Mouse (Mus musculus): Measurements from ENCODE around the gene Reck. TPM values are rescaled to one million over a fixed set of nuclear protein-coding genes. Genes with fewer than 3 reads are reported as not detected.

The Reck gene
- total RNA-seq (2017) = 2.5 and 2.8 TPM in 2 replicates

DNA sequence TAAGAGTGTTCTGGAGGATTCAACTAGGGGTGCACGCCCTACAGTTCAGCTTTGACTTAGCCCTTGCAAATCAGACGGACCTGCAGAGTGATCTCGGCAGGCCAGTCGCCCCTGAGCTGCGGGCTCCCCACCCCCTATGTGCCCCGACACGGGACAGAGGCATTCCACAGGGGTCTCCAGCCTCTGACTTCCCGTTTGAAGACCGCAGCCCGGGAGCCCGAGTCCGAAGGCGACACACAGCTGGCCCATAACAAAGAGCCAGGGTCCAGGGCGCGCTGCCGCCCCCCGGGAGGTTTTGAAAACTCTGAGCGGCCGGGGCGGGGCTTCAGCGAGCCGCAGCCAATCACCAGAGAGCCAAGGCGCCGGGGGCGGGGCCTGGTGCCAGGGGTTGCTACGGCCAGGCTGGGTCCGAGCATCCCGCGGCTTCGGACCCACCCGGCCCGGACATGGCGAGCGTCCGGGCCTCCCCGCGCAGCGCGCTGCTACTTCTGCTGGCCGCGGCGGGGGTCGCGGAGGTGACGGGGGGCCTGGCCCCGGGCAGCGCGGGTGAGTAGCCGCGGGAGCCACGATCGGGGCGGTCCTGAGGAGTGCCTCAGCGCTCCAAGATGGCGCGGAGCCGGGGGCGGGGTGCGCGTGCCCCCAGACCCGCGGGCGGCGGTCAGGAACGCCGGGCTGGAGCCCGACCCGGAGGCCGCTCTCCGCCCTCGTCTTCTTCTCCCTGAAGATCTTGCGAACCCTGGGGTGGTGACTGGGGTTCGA lies at the start of gene Reck:
Gene Reck (plus strand): TSS at position 371 of the 759 bp plus-strand sequence.
- ATAC-seq (replicated peaks in 1 of 2; ENCODE audit: insufficient read depth in 1 of 2, low FRiP score in 2 of 2, low TSS enrichment in 1 of 2, low read depth in 1 of 2, poor library complexity in 2 of 2, severe bottlenecking in 2 of 2) = peak; percentile 61 to 79

DNA sequence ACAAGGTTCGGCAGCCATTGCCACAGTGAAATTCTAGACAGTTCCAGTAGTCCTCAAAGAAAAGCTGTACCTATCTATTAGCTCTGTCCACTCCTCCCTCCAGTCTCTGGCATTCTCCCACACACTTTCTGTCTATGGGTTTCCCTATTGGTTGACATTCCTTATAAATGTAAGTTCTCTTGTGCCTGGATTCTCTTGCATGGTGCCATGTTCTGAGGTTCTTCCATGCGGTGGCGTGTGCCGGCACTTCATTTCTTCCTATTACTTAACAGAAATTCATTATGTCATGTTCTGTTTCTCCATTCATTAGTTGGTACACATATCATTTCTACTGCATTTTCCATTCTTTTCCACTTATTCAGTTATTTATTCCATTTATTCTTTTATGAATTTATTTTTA lies 46.5 kb upstream of the Reck start:
- ATAC-seq (replicated peaks in 1 of 2; ENCODE audit: insufficient read depth in 1 of 2, low FRiP score in 2 of 2, low TSS enrichment in 1 of 2, low read depth in 1 of 2, poor library complexity in 2 of 2, severe bottlenecking in 2 of 2) = no peak

DNA sequence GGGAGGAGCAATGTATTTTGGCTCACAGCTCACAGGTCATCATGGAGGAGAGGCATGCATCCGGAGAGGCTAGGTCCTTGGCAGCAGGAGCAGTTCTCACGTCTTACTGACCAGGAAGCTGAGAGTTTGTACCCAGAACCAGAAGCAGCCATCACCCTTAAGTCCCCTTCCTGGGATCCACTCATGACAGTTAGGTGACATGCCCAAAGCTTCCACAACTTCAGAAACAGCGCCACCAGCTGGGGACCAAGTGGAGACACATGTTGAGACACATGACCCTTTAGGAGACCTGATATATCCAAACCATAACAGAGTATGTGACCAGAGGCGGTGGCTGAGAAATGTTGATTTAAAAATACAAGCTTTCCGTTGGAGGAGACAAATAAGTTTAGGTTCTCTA lies 43.3 kb upstream of the Reck start:
- ATAC-seq (replicated peaks in 1 of 2; ENCODE audit: insufficient read depth in 1 of 2, low FRiP score in 2 of 2, low TSS enrichment in 1 of 2, low read depth in 1 of 2, poor library complexity in 2 of 2, severe bottlenecking in 2 of 2) = no peak

DNA sequence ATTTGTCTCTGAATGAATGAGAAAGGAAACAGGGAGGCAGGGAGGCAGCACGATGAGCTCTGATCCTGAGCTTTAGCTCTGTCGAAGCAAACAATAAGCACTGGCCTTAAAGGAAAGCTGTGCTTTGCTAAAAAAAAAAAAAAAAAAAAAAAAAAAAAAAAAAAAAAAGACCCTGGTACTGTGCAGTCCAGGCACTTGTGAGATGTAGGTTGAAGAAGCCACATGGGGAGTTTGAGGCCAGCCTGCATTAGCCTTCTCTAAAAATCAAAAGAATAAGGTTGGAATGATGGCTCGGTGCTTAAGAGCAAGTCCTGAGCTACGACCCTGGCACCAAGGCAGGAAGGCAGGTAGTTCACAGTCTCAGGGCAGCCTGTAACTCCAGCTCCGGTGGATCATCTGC lies 41.6 kb upstream of the Reck start:
- no peak for ATAC-seq (replicated peaks in 1 of 2; ENCODE audit: insufficient read depth in 1 of 2, low FRiP score in 2 of 2, low TSS enrichment in 1 of 2, low read depth in 1 of 2, poor library complexity in 2 of 2, severe bottlenecking in 2 of 2)

DNA sequence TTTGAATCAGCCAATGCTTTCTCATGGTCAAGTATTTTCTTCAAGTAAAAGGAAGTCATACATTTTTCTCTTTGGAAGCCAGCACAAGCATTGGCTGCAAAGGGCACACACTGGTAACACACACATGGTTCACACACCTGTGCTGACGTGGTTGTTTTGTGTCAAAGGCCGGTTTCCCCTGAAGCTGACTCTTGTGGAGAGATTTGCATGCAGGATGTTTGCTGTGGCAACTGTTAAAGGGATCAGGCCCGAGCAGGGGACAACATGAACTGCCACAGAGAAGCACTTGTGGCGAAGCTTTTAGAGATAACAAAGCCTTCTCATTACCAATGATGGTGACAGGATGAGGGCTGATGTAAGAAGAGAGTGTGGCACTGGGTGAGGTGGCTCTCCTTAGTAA lies 40.6 kb upstream of the Reck start:
- no peak for ATAC-seq (replicated peaks in 1 of 2; ENCODE audit: insufficient read depth in 1 of 2, low FRiP score in 2 of 2, low TSS enrichment in 1 of 2, low read depth in 1 of 2, poor library complexity in 2 of 2, severe bottlenecking in 2 of 2)

DNA sequence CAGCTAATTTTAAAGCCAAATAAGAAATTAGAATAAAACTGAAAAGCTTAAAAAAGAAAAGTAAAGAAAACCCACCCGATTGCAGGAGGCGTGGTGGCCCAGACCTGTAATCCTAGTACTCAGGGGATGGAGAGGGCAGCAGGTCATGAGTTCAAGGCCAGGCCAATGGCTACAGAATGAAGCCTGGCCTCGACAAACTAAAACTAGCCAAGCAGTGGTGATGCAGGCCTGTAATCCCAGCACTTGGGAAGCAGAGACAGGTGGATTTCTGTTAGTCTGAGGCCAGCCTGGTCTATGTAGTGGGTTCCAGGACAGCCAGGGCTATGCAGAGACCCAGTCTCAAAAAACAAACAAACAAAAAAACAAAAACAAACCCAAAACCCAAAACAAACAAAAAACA lies 37.0 kb upstream of the Reck start:
- no peak for ATAC-seq (replicated peaks in 1 of 2; ENCODE audit: insufficient read depth in 1 of 2, low FRiP score in 2 of 2, low TSS enrichment in 1 of 2, low read depth in 1 of 2, poor library complexity in 2 of 2, severe bottlenecking in 2 of 2)

DNA sequence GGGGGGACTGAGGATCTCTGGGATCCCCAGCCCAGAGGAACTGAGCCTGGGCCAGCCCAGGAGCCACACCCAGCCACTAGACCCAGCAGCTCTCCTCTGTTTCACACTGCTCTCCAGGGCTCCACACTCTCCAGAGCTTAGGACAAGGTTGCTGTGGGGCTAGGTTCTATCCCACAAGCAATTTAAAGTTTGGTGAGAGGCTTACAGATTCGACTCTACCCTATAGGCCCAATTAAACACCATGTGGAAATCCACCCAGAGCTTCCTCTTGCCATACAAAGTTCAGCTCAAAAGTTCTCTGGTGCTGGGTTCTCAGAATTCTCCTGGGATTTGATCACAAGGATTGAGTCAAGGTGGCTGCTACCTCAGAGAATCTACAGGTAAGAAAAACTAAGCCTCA lies 35.2 kb upstream of the Reck start, which contains the start of gene Olfr157:
Gene Olfr157 (minus strand): TSS at position 101 of the 400 bp plus-strand sequence.
- no peak for ATAC-seq (replicated peaks in 1 of 2; ENCODE audit: insufficient read depth in 1 of 2, low FRiP score in 2 of 2, low TSS enrichment in 1 of 2, low read depth in 1 of 2, poor library complexity in 2 of 2, severe bottlenecking in 2 of 2)

DNA sequence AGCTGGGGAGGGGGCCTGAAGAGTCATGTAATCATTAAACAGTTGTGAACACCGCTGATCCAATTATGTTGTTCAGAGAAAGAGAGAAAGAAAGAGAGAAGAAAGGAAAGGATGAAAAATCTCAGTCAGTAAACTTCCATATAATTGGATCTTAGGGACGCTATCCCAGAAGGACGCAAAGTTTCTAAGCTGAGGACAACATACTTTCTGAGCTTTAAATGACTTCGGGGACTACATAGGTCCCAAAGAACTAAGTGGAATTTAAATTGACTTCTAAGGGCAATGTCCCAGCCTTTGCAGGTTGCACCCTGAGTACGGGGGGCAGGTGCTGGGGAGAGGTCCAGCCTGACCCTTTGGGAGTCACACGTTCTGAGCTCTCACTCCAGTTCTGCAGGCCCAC lies 24.1 kb upstream of the Reck start, which contains the start of gene Olfr155:
Gene Olfr155 (plus strand): TSS at position 301 of the 400 bp plus-strand sequence.
- ATAC-seq (replicated peaks in 1 of 2; ENCODE audit: insufficient read depth in 1 of 2, low FRiP score in 2 of 2, low TSS enrichment in 1 of 2, low read depth in 1 of 2, poor library complexity in 2 of 2, severe bottlenecking in 2 of 2) = no peak

DNA sequence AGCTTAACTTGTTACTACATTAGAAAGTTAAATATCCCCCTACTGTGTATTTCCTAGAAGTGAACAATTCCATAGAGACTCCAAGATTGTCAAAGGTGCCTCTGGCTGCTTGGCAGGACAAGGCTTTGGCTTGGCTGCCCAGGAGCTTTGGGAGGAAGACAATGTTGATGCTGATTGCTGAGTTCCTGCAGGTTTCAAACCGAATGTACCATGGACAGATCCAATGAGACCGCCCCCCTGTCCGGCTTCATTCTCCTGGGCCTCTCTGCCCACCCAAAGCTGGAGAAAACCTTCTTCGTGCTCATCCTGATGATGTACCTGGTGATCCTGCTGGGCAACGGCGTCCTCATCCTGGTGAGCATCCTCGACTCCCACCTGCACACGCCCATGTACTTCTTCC lies 21.2 kb upstream of the Reck start:
- ATAC-seq (replicated peaks in 1 of 2; ENCODE audit: insufficient read depth in 1 of 2, low FRiP score in 2 of 2, low TSS enrichment in 1 of 2, low read depth in 1 of 2, poor library complexity in 2 of 2, severe bottlenecking in 2 of 2) = no peak

DNA sequence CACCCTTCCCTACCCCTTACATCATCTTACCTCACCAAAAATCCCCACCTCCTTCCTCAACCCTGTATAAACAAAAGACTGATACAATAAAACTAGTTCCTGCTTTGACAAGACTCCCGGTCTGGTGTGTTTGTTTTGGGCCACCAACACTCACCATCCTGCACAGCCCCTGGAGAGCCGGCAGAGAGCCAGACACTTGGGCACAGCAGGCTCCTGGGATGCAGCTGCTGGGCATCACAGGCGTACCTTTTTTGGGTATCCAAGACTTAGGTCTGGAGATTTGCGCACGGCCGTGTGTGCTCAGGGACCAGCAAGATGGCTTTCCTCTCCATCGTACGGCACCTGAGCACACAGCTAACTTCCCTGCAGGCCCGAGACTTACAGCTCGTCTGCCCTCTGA lies 15.4 kb upstream of the Reck start:
- ATAC-seq (replicated peaks in 1 of 2; ENCODE audit: insufficient read depth in 1 of 2, low FRiP score in 2 of 2, low TSS enrichment in 1 of 2, low read depth in 1 of 2, poor library complexity in 2 of 2, severe bottlenecking in 2 of 2) = no peak

DNA sequence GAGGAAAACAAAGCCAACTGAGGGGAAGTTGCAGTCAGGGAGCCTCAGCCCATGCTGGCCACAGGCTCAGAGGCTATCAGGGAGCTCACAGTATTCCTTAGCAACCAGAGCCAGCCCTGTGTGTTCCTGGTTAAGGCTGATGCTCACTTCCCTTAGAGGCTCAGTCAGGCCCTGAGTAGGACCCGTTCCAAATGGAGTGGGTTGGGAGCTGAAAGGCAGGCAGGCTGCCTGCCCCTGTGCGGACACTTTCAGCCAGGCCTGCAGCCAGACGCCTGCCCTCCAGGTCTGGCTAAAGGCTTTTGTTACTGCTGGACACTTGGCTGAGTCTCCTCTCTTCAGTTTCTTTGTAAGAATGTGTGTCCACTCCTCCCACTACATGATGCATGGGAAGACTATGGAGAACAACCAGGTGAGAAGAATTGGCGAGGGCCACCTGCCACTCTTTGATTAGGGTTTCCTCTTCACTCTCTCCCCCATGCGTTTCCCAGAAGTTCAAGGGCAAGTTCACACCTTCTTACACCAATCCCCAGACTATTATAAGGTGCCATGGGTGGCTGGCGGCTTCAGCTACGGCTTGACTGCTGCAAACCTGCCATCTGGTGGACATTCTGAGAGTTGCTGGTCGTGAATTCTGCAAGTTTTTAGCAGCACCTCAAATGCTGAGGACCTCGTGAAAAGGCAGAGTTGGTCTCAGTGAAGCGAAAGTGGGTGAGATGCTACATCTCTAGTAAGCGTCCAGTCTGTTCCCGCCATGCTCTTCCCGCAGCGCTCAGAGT lies 14.4 kb upstream of the Reck start:
- ATAC-seq (replicated peaks in 1 of 2; ENCODE audit: insufficient read depth in 1 of 2, low FRiP score in 2 of 2, low TSS enrichment in 1 of 2, low read depth in 1 of 2, poor library complexity in 2 of 2, severe bottlenecking in 2 of 2) = peak; percentile 59 to 84

DNA sequence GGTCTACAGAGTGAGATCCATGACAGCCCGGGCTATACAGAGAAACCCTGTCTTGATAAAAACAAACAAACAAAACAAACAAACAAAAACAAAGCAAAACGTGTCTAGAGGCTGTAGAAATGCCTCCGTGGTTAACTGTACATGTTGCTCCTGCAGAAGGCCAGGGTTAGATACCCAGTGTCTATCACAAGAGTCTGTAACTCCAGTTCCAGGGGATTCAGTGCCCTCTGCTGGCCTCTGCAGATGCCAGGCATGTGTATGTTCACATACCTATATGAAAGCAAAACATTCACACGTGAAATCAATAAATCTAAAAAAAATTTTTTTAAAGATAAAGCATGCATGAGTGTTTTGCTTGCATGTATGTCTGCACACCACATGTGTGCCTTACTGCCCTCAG lies 12.0 kb upstream of the Reck start:
- ATAC-seq (replicated peaks in 1 of 2; ENCODE audit: insufficient read depth in 1 of 2, low FRiP score in 2 of 2, low TSS enrichment in 1 of 2, low read depth in 1 of 2, poor library complexity in 2 of 2, severe bottlenecking in 2 of 2) = no peak

DNA sequence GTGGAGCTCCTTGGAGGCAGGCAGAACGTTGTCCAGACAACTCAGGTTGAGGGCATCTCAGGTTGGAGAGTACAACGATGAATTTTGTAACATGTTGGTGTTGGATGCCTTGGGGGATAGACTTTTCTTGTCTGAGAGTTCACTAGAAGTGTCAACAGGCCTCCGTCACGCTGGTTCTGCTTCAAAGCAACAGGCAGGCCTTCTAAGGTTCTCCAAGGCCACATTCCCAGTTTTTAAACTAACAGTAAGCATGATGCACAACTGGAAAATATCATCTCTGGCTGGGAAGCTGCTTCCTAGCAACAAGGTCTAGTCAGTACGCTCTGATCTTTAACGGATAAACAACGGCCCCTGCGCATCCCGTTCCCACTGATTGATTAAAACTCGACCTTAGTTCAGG lies 5.5 kb upstream of the Reck start:
- no peak for ATAC-seq (replicated peaks in 1 of 2; ENCODE audit: insufficient read depth in 1 of 2, low FRiP score in 2 of 2, low TSS enrichment in 1 of 2, low read depth in 1 of 2, poor library complexity in 2 of 2, severe bottlenecking in 2 of 2)

DNA sequence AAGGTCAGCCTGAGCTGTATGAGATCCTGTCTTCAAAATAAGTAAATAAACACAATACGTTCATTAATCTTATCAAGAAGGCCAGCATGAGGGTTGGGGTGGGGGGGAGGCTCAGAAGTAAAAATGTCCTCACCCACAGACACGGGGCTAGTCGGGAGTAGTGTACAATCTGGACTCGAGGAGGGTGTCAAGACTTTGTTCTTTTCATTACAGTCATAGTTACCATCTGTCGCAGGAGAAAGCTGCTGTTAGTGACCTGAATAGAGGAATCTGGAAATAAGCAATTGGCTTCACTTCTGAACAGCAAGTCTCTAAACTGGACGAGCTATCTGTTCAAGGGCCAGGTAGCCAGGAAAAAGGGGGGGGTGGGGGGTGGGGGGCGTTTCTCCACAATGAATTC lies 829 bp upstream of the Reck start:
- no peak for ATAC-seq (replicated peaks in 1 of 2; ENCODE audit: insufficient read depth in 1 of 2, low FRiP score in 2 of 2, low TSS enrichment in 1 of 2, low read depth in 1 of 2, poor library complexity in 2 of 2, severe bottlenecking in 2 of 2)

DNA sequence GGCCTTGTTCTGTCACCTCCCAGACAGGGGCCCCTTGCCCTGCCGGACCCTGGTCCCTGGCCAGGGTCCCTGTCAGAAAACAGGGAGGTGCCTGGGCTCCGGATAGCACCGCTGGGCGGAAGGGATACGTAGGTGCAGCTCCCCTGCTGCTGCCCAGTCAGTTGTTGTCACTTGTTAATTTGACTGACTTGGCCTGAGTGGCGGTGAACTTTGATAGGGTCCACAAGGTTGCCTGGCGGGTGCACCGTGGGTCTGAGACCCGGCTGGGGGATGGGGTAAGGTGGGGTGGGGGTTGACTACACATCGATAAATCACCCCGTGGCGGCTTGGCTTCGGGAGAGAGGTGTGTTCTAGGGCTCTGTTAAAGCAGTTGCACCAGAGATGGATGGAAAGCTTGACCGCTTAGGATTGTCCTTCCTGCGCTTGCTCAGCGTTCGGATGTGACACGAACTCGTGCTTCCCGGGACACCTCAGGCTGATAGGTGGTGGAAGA lies 635 bp downstream of the Reck start:
- ATAC-seq (replicated peaks in 1 of 2; ENCODE audit: insufficient read depth in 1 of 2, low FRiP score in 2 of 2, low TSS enrichment in 1 of 2, low read depth in 1 of 2, poor library complexity in 2 of 2, severe bottlenecking in 2 of 2) = peak in 1 of 2 experiments; percentile 8; a peak in 1 of 4 replicates

DNA sequence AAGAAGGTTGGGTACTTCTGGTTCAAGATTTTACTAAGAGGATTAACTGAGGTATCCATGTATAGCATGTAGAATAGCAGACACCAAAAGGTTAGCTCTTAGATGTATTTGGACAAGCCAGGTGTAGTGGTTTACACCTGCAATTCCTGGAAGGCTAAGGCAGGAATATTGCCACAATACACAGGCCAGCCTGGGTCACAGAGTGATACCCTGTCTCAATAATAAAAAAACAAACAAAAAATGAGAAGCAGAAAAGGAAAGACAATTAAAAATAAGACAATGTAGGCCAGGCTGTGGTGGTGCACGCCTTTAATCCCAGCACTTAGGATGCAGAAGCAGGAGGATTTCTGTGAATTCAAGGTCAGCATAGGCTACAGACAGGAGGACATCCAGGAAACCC lies 1.9 kb downstream of the Reck start:
- no peak for ATAC-seq (replicated peaks in 1 of 2; ENCODE audit: insufficient read depth in 1 of 2, low FRiP score in 2 of 2, low TSS enrichment in 1 of 2, low read depth in 1 of 2, poor library complexity in 2 of 2, severe bottlenecking in 2 of 2)

DNA sequence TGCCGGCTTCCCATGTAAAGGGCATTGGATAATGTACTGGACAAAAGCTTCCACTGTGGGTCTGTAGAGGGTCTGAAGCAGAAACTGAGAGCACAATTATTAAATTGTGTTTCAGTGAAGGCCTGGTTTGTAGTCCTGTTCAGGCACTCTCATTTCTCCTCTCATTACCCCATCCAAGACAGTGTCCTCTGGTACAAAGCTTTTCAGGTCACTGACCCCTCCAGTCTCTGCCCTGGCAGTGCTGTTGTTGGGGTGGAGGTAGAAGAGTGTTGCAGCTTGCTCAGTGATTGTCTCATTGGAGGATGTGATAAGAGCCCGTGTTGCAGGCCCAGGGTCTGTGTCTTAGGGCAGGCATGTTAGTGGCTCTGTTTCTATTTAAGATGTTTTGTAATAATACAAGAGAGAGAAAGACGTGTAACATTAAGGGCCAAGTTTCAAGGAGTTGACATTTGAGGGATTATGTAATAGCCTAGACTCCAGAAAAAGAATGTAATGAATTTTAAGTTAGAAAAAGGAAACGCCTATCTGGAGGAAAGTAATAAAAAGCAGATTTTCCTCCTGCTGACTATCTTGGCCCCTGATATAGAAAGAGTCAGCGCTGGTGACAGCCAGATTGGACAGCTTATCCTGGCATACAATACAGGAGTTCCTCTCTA lies 2.9 kb downstream of the Reck start:
- ATAC-seq (replicated peaks in 1 of 2; ENCODE audit: insufficient read depth in 1 of 2, low FRiP score in 2 of 2, low TSS enrichment in 1 of 2, low read depth in 1 of 2, poor library complexity in 2 of 2, severe bottlenecking in 2 of 2) = no peak

DNA sequence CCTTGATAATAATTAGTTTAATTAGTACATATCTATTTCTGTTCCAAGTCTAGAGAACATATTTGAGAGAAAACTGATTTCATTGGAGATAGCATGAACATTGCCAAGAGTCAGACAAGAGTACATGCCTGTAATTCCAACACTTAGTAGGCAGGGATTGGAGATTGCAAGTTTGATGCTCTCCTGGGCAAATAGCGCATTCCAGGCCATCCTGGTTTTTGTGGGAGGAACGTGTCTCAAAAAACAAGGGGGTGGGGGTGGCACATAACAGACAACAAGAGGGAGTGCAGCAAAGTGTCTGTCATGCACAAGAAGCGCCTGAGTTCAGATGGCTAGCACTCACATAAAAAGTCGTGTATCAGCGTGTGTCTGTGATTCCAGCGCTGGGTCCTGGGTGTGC lies 4.2 kb downstream of the Reck start:
- ATAC-seq (replicated peaks in 1 of 2; ENCODE audit: insufficient read depth in 1 of 2, low FRiP score in 2 of 2, low TSS enrichment in 1 of 2, low read depth in 1 of 2, poor library complexity in 2 of 2, severe bottlenecking in 2 of 2) = no peak

Data from hematopoietic stem cell, adult 5-6 weeks (primary cell).